In the genomic region with DNA sequence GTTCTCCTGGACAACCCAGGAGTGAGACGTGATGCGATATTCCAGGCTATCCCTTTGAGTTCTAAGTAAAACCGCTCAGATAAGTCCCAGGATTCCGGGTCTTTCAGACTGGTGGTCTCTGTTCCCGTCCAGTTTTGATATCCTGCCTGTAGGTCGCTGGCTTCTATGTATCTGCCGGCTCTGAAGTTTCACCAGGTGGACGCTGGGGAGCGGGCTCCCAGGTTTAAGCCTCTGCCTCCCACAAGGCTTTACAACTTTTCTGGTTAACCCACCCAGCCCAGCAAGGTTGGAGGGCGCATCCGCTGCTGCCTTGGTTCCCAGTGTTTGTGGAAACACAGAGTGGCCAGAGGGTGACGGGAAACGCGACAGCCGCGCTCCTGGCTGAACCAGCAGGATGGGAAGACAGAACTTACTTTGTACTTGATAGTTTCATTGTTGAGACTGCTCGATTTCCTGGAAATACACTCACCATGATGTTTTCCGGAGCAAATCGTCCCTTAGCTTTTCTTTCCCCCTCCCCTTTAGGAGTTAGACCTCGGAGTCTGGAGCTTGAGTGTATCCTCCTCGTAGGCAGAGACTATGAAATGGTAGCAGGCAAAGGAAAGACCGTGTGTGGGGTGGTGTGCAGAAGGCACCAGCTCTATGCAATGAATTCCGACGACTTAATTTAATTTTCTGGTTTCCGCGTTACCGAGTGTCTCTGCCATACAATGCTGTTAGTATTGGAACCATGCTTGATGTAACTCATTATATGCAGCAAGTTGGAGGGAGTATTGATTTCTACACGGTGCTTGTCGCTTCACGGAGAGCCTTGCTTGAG, we compare ENCODE assay signal across 9 mouse cellular contexts. TPM values are rescaled to one million over a fixed set of nuclear protein-coding genes. Genes with fewer than 3 reads are reported as not detected.
A peak's percentile ranks its signal among the peaks of the same experiment; 100 is the strongest.
DNase-seq lines count a peak whose midpoint lies in the region; ATAC-seq and TF ChIP-seq lines count a peak whose summit lies in the region.
"Had no signal": no experiment of that assay in that cellular context is flagged by ENCODE, and none has a peak within 500 bp of the region (broad histone marks: within the 10 kb centered on the region; RNA-seq: fewer than 3 reads in every experiment).

No protein-coding gene starts in this region.

- no peaks in the 10 kb centered on the region for H3K9me3 ChIP-seq in intestine, postnatal 0 days (ENCODE audit: control insufficient read depth)
- H3K9me3 ChIP-seq in liver, embryonic 13.5 days (replicated peaks) = no peaks in the 10 kb centered on the region
- no peaks in the 10 kb centered on the region for H3K9me3 ChIP-seq in neural tube, embryonic 13.5 days

- DNase-seq in frontal cortex, adult 2 months (ENCODE audit: extremely low spot score in 1 of 2, low spot score in 1 of 2) = no peak
- peak; percentile 42 to 62 for DNase-seq in heart, adult 18-20 months
- no peak for DNase-seq in liver, embryonic 13.5 days
- no peak for DNase-seq in T-cell, adult 2 months (ENCODE audit: low spot score)

- no peaks in the 10 kb centered on the region for H3K36me3 ChIP-seq in intestine, postnatal 0 days (ENCODE audit: control insufficient read depth, insufficient read depth)
- no peaks in the 10 kb centered on the region for H3K36me3 ChIP-seq in liver, embryonic 13.5 days
- no peaks in the 10 kb centered on the region for H3K36me3 ChIP-seq in neural tube, embryonic 13.5 days
- H3K36me3 ChIP-seq: G1E had no signal

- H3K4me2 ChIP-seq in intestine, postnatal 0 days (replicated peaks; ENCODE audit: low read depth) = peak overlapping the region; percentile 75
- H3K4me2 ChIP-seq in liver, embryonic 13.5 days = peak overlapping the region; percentile 61
- peak overlapping the region; percentile 78 for H3K4me2 ChIP-seq in neural tube, embryonic 13.5 days

- no peaks in the 10 kb centered on the region for H3K27me3 ChIP-seq in intestine, postnatal 0 days (replicated peaks; ENCODE audit: control insufficient read depth, insufficient read depth, low read length)
- H3K27me3 ChIP-seq in liver, embryonic 13.5 days = peaks cover 41% of the 10 kb centered on the region
- H3K27me3 ChIP-seq in neural tube, embryonic 13.5 days = no peaks in the 10 kb centered on the region

- peak overlapping the region; percentile 83 for H3K4me3 ChIP-seq in cortical plate, adult 2 months (ENCODE audit: insufficient read depth, low read length)
- peak overlapping the region; percentile 87 for H3K4me3 ChIP-seq in intestine, postnatal 0 days (ENCODE audit: low read depth, low read length)
- peak overlapping the region; percentile 59 for H3K4me3 ChIP-seq in liver, embryonic 13.5 days (replicated peaks)
- peak overlapping the region; percentile 68 for H3K4me3 ChIP-seq in neural tube, embryonic 13.5 days

- WGBS in intestine, postnatal 0 days = 2% methylated on average over 30 of the region's 30 CpGs
- 9% methylated on average over 30 of the region's 30 CpGs for WGBS in liver, embryonic 13.5 days (ENCODE audit: insufficient replicate concordance)
- 3% methylated on average over 30 of the region's 30 CpGs for WGBS in neural tube, embryonic 13.5 days

- H3K9ac ChIP-seq in intestine, postnatal 0 days (ENCODE audit: low read depth, low read length) = peak overlapping the region; percentile 92
- peak overlapping the region; percentile 62 for H3K9ac ChIP-seq in liver, embryonic 13.5 days
- H3K9ac ChIP-seq in neural tube, embryonic 13.5 days = peak overlapping the region; percentile 89

- peaks cover 2% of the 10 kb centered on the region; the same call in 1 of the 2 replicates for H3K4me1 ChIP-seq in cortical plate, adult 2 months (ENCODE audit: control insufficient read depth, insufficient read depth, low read length)
- H3K4me1 ChIP-seq in intestine, postnatal 0 days (replicated peaks; ENCODE audit: control insufficient read depth, insufficient read depth, low read length) = 0 out of 2 replicates have a peak, but pooled peaks cover 4% of the 10 kb centered on the region
- no peaks in the 10 kb centered on the region for H3K4me1 ChIP-seq in liver, embryonic 13.5 days (replicated peaks)
- H3K4me1 ChIP-seq in neural tube, embryonic 13.5 days (replicated peaks) = peaks cover 27% of the 10 kb centered on the region; the same call in 1 of the 2 replicates

- TF ChIP-seq CTCF in cortical plate, adult 2 months (IDR thresholded peaks at IDR 0.05; ENCODE audit: extremely low read depth, insufficient read depth, low read length) = no peak
- TF ChIP-seq CTCF in intestine, postnatal 0 days (IDR thresholded peaks at IDR 0.05; ENCODE audit: low read depth) = peak; percentile 0; the same call in 1 of the 2 replicates

- no peak overlapping the region for H3K27ac ChIP-seq in cortical plate, adult 2 months (ENCODE audit: insufficient read depth, low read length)
- H3K27ac ChIP-seq in intestine, postnatal 0 days (ENCODE audit: low read depth, low read length) = peak overlapping the region; percentile 95
- H3K27ac ChIP-seq in liver, embryonic 13.5 days = no peak overlapping the region
- peak overlapping the region; percentile 92 for H3K27ac ChIP-seq in neural tube, embryonic 13.5 days (replicated peaks)

- TF ChIP-seq POLR2A in cortical plate, adult 2 months (IDR thresholded peaks at IDR 0.05; ENCODE audit: extremely low read depth, insufficient read depth, low read length) = no peak

- 0 out of 2 replicates have a peak, but pooled peaks have one; percentile 29 for ATAC-seq in frontal cortex, adult (ENCODE audit: low TSS enrichment)
- peak; percentile 14; the same call in 1 of the 2 replicates for ATAC-seq in intestine, postnatal 0 days
- ATAC-seq in liver, embryonic 13.5 days (ENCODE audit: low read depth) = no peak
- ATAC-seq in neural tube, embryonic 13.5 days (ENCODE audit: low read depth) = 0 out of 2 replicates have a peak, but pooled peaks have one; percentile 1

RNA-seq across cellular contexts. Expression of a gene that starts 1.6 kb away (rescaled TPM):
- 51.1 and 52.1 TPM in 2 replicates for polyA plus RNA-seq in frontal cortex, adult 2 months (2012; rRNA removed)
- polyA plus RNA-seq in cortical plate, adult 2 months (2012; rRNA removed) = 45.0 and 45.3 TPM in 2 replicates
- total RNA-seq in heart, adult 18-20 months (2021) = 10 to 100 TPM; 17.3 to 21.1 TPM
- 29.5 and 30.2 TPM in 2 replicates for polyA plus RNA-seq in intestine, postnatal 0 days (2015; fragmentation: Nextera tagmentation; extraction: Ambion mirVana)
- 3.7 and 4.3 TPM in 2 replicates for polyA plus RNA-seq in liver, embryonic 13.5 days (2015; fragmentation: Nextera tagmentation; extraction: Ambion mirVana)
- 22.4 and 23.5 TPM in 2 replicates for polyA plus RNA-seq in neural tube, embryonic 13.5 days (2015; fragmentation: Nextera tagmentation; extraction: Ambion mirVana)

Comparison
In these comparisons a context has a peak if more than half of its experiments do, and no peak if none do; other contexts are left out.
1. DNase-seq: peak in heart, adult 18-20 months (2 of 2); none in frontal cortex, adult 2 months (0 of 2), liver, embryonic 13.5 days (single experiment) and T-cell, adult 2 months (single experiment).
2. H3K27ac ChIP-seq: peak in intestine, postnatal 0 days (single experiment) and neural tube, embryonic 13.5 days (single experiment); none in cortical plate, adult 2 months (single experiment) and liver, embryonic 13.5 days (single experiment).
3. Peak in every context shown above with its lines, with median percentiles within 50 percentile points of each other: H3K4me3 ChIP-seq, H3K4me2 ChIP-seq and H3K9ac ChIP-seq.